Mouse (Mus musculus) midbrain, embryonic 11.5 days (tissue): ENCODE results near the gene Dock7. TPM values are rescaled to one million over a fixed set of nuclear protein-coding genes. Genes with fewer than 3 reads are reported as not detected.

Experiments used
- ATAC-seq: fragments of 200-750 bp; cut with Nextera tagmentation; 2 replicates; pipeline ENCODE4 v1.8.0; 2017; ENCODE audit warnings: moderate TSS enrichment, moderate library complexity; ENCODE audit not compliant: low FRiP score
- DNase-seq: peaks from one replicate; pipeline ENCODE4 v3.0.0; 2015; ENCODE audit warnings: low spot score; ENCODE audit errors: missing footprints
- H3K27ac ChIP-seq: fragments of 300-500 bp; sonication (generic); 2 replicates; pipeline ENCODE4 v1.5.1; 2014; ENCODE audit warnings: low read depth, low read length
- H3K27me3 ChIP-seq: fragments of 300-500 bp; sonication (generic); 2 replicates; pipeline ENCODE4 v1.6.1; 2014; ENCODE audit warnings: mild to moderate bottlenecking, low read length, moderate library complexity, mixed read lengths; ENCODE audit not compliant: control insufficient read depth, insufficient read depth
- H3K36me3 ChIP-seq: fragments of 300-500 bp; sonication (generic); 2 replicates; pipeline ENCODE4 v1.6.1; 2014; ENCODE audit warnings: mild to moderate bottlenecking, low read length, moderate library complexity, mixed read lengths; ENCODE audit not compliant: control insufficient read depth, insufficient read depth
- H3K4me1 ChIP-seq: fragments of 300-500 bp; sonication (generic); 2 replicates; pipeline ENCODE4 v1.6.1; 2014; ENCODE audit warnings: low read length; ENCODE audit not compliant: control insufficient read depth, insufficient read depth
- H3K4me2 ChIP-seq: fragments of 300-500 bp; sonication (generic); 2 replicates; pipeline ENCODE4 v1.6.1; 2014; ENCODE audit warnings: mild to moderate bottlenecking, moderate library complexity
- H3K4me3 ChIP-seq: fragments of 300-500 bp; sonication (generic); 2 replicates; pipeline ENCODE4 v1.5.1; 2014; ENCODE audit warnings: low read depth, low read length
- H3K9ac ChIP-seq: fragments of 300-500 bp; sonication (generic); 2 replicates; pipeline ENCODE4 v1.6.1; 2014; ENCODE audit warnings: low read length
- H3K9me3 ChIP-seq: fragments of 300-500 bp; sonication (generic); 2 replicates; pipeline ENCODE4 v1.6.1; 2016; ENCODE audit warnings: low read length; ENCODE audit not compliant: control insufficient read depth
- WGBS: fragments of 180-500 bp; shearing (Covaris S2); extraction: QIAGEN DNeasy Blood & Tissue Kit; methylation state at CpG from one replicate; pipeline ENCODE4 v1.1.7; 2014; 5-methylcytosine and 5-hydroxymethylcytosine counted together
- polyA plus RNA-seq: library from polyadenylated mRNA; unstranded; fragments of >200 nt; fragmentation: Nextera tagmentation; extraction: Ambion mirVana; gene quantifications from 2 replicates; pipeline ENCODE4 v1.2.1, GENCODE M21; 2014

Dock7 gene
- 93.5 and 111 TPM in 2 replicates for polyA plus RNA-seq

GRCm38 (mm10) chr4:99120211-99121122 is at the start of gene Dock7:
TSS of gene Dock7 (minus strand) at chr4:99120915.
- ATAC-seq (peak; percentile 95), DNase-seq (peak; percentile 100)
- Histone ChIP-seq H3K9me3 (no peaks in the 10 kb centered on the region), H3K27me3 (no peaks in the 10 kb centered on the region), H3K36me3 (no peaks in the 10 kb centered on the region), H3K4me1 (peaks cover 11% of the 10 kb centered on the region), H3K4me3 (peak within 1 kb of the TSS; percentile 97), H3K27ac (peak within 1 kb of the TSS; percentile 78), H3K4me2 (peak within 1 kb of the TSS; percentile 71), H3K9ac (peak within 1 kb of the TSS; percentile 97)
- WGBS, result under 1% methylated on average over 73 of the region's 117 CpGs

DNA sequence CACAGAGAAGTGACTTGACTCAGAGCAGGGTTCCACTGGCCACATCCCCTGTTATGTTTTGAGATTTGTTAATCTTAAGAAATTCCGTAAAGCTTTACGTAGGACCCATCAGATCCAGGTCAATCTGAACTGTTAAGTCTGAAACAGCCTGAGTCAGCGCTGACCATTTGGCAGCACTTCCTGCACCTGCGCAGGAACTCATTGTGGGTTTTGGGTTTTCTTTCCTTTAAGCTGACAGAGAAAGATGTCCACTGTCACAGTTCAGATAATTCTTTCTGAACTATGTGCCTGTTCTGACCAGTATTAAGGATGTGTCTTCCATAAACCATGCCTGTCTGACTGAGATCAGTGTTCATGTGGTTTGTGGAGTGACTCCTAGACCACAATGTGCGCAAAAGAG is 48.2 kb upstream of the Dock7 start:
- H3K4me1 ChIP-seq, result no peaks in the 10 kb centered on the region
- no peak for ATAC-seq
- WGBS, result 94% methylated on average over 5 of the region's 5 CpGs

DNA sequence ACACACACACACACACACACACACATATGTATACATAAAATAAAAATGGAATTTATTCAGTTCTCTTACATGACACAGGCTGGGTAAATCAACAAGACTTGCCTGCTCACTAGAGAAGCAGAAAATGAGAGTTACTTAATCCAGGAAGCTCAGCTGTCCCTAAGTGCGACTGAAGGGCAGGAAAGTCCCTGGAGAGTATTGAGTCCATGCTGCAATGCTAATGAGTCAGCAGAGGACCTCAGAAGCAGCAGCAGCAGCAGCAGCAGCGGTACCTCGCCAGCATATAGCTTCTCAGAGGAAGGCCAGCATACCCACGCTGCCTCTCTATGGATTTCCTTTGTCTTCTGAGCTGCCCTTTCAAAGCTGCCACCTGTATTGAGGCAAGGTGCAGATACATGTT is 42.8 kb upstream of the Dock7 start:
- H3K4me2 ChIP-seq, result no peak overlapping the region
- peaks cover 22% of the 10 kb centered on the region for H3K4me1 ChIP-seq
- H3K27me3 ChIP-seq, result peaks cover 13% of the 10 kb centered on the region
- peak; percentile 69 for ATAC-seq
- H3K9me3 ChIP-seq, result no peaks in the 10 kb centered on the region
- H3K4me3 ChIP-seq, result no peak overlapping the region
- H3K36me3 ChIP-seq, result no peaks in the 10 kb centered on the region
- no peak overlapping the region for H3K9ac ChIP-seq
- WGBS, result 5% methylated on average over 4 of the region's 4 CpGs
- H3K27ac ChIP-seq, result no peak overlapping the region
- no peak for DNase-seq

More for the DNA sequence above, 48.2 kb upstream of the Dock7 start:
- H3K9ac ChIP-seq, result no peak overlapping the region
- H3K27ac ChIP-seq, result no peak overlapping the region
- no peaks in the 10 kb centered on the region for H3K36me3 ChIP-seq
- H3K9me3 ChIP-seq, result no peaks in the 10 kb centered on the region
- no peak overlapping the region for H3K4me2 ChIP-seq
- no peak for DNase-seq
- no peaks in the 10 kb centered on the region for H3K27me3 ChIP-seq
- no peak overlapping the region for H3K4me3 ChIP-seq

DNA sequence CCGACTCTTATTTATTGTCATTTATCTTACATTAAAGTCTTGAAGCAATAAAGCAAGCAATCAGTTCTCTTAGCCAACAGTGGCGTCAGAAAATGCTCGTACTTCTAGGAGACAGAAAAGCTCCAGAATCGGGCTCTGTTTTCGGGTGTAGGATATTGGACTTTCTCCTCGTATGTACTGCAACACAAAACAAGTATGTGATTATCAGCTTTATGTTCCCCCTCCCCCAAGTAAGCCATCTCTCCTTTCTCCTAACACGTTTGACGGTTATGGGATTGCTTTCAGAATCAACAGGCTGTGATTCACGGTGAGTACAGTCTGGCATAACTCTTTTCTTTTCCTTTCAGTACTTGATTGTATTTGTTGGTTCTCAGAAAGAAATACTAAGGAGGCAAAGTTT is 42.3 kb upstream of the Dock7 start:
- Histone ChIP-seq H3K4me2 (no peak overlapping the region), H3K27ac (no peak overlapping the region), H3K36me3 (no peaks in the 10 kb centered on the region), H3K9me3 (no peaks in the 10 kb centered on the region), H3K27me3 (peaks cover 13% of the 10 kb centered on the region), H3K4me3 (no peak overlapping the region), H3K9ac (no peak overlapping the region), H3K4me1 (peaks cover 22% of the 10 kb centered on the region)
- ATAC-seq, result no peak
- WGBS, result 49% methylated on average over 9 of the region's 9 CpGs
- no peak for DNase-seq

- Histone ChIP-seq H3K4me2 (no peak overlapping the region), H3K27me3 (peaks cover 13% of the 10 kb centered on the region), H3K9ac (no peak overlapping the region), H3K27ac (no peak overlapping the region), H3K4me3 (no peak overlapping the region), H3K9me3 (no peaks in the 10 kb centered on the region), H3K36me3 (no peaks in the 10 kb centered on the region), H3K4me1 (peaks cover 22% of the 10 kb centered on the region)
- no peak for ATAC-seq
- WGBS, result 5% methylated on average over 6 of the region's 6 CpGs
- DNase-seq, result no peak
These were observed 40.8 kb upstream of the Dock7 start for GRCm38 (mm10) chr4:99161457-99161971.

DNA sequence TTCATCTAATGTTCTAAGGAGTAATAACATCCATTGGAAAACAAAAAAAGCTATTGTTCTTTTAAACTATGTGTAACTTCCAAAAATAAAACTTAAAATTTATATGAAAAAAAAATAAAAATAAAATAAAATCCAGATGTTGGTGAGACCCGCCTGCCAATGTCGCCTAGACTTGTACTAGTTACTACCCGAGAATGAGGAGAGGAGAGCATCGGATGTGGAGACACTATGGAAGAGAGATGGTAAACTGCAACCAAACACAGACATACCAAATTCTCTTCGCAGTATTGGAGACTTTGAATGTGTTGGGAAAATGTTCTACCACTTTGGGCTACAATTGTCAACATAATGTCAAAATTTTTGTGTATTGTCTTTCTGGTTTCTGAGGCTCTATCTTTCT is 40.2 kb upstream of the Dock7 start:
- no peak overlapping the region for H3K4me3 ChIP-seq
- no peak overlapping the region for H3K9ac ChIP-seq
- no peak overlapping the region for H3K27ac ChIP-seq
- no peaks in the 10 kb centered on the region for H3K36me3 ChIP-seq
- 18% methylated on average over 5 of the region's 5 CpGs for WGBS
- H3K4me2 ChIP-seq, result no peak overlapping the region
- H3K9me3 ChIP-seq, result no peaks in the 10 kb centered on the region
- no peak for ATAC-seq
- peaks cover 22% of the 10 kb centered on the region for H3K4me1 ChIP-seq
- DNase-seq, result no peak
- peaks cover 13% of the 10 kb centered on the region for H3K27me3 ChIP-seq

GRCm38 (mm10) chr4:99160414-99160813 is 39.7 kb upstream of the Dock7 start:
- H3K36me3 ChIP-seq, result no peaks in the 10 kb centered on the region
- H3K4me3 ChIP-seq, result no peak overlapping the region
- DNase-seq, result peak; percentile 93
- H3K27ac ChIP-seq, result no peak overlapping the region
- no peaks in the 10 kb centered on the region for H3K9me3 ChIP-seq
- no peak overlapping the region for H3K4me2 ChIP-seq
- no peak overlapping the region for H3K9ac ChIP-seq
- H3K27me3 ChIP-seq, result peaks cover 13% of the 10 kb centered on the region
- peak; percentile 66 for ATAC-seq
- H3K4me1 ChIP-seq, result peaks cover 22% of the 10 kb centered on the region
- WGBS, result 4% methylated on average over 3 of the region's 3 CpGs

DNA sequence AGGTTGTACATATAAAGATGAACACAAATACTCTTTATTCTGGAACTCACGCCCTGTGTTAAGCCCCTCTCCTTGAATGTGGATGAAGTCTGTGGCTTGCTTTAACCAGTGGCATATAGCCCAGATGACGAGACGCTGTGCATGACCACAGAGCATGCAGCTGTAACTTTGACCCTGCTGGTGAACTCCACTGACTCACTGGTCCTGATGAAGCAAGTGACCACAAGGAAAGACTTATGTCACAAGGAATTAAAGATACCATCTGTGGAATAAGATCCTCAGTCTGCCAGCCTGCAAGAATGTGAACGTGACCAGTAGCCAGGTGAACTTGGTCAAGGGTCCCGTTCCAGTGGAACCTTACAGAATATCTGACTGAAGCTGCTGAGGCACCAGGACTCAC is 37.8 kb upstream of the Dock7 start:
- Histone ChIP-seq H3K27me3 (peaks cover 13% of the 10 kb centered on the region), H3K9ac (no peak overlapping the region), H3K4me3 (no peak overlapping the region), H3K36me3 (no peaks in the 10 kb centered on the region), H3K9me3 (no peaks in the 10 kb centered on the region), H3K27ac (no peak overlapping the region), H3K4me1 (peaks cover 19% of the 10 kb centered on the region), H3K4me2 (no peak overlapping the region)
- DNase-seq (no peak), ATAC-seq (no peak)
- WGBS, result 91% methylated on average over 5 of the region's 5 CpGs

- Histone ChIP-seq H3K4me2 (no peak overlapping the region), H3K27me3 (peaks cover 5% of the 10 kb centered on the region; the same call in 1 of the 2 replicates), H3K9ac (no peak overlapping the region), H3K9me3 (no peaks in the 10 kb centered on the region), H3K27ac (no peak overlapping the region), H3K4me1 (peaks cover 12% of the 10 kb centered on the region), H3K4me3 (no peak overlapping the region), H3K36me3 (no peaks in the 10 kb centered on the region)
- no peak for DNase-seq
- ATAC-seq, result no peak
- 69% methylated on average over 11 of the region's 11 CpGs for WGBS
These were observed 36.1 kb upstream of the Dock7 start for GRCm38 (mm10) chr4:99156641-99157307.
